Mouse (Mus musculus) testis, postnatal 10 days (tissue): ENCODE results near the gene Fcrl1.
"Not testable (repeated sequence)": the region's sequence is repeated elsewhere in the genome, so short reads cannot be mapped to it uniquely, and the experiment has no call there.

Experiments used
- DNase-seq: peaks from one replicate; pipeline ENCODE4 v3.0.0; 2021; ENCODE audit warnings: low spot score

The Fcrl1 gene

GRCm38 (mm10) chr3:87376195-87377165 lies at the start of gene Fcrl1:
Fcrl1 (plus strand) TSS chr3:87376387.
- no peak for DNase-seq

DNA sequence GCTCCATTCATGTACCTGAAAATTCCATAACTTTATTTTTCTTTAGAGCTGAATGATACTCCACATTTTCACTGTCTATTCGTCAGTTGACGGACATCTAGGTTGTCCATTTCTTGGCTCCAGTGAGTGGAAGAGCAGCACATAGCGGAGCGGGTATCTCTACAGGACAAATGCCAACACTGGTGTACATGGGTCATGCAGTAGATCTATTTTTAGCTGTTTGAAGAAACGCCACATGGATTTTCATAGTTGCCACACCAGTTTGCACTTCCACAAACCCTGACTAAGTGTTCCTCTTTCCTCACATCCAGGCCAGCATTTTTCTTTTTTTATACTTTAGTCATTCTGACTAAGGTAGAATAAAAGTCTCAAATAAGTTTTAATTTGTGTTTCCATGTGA lies 38.3 kb upstream of the Fcrl1 start:
- DNase-seq: no peak

- not testable (repeated sequence) for DNase-seq
These were observed 25.2 kb upstream of the Fcrl1 start for GRCm38 (mm10) chr3:87350992-87351391.

GRCm38 (mm10) chr3:87357581-87357980 lies 18.6 kb upstream of the Fcrl1 start, which contains the start of gene Cd5l:
Cd5l (plus strand) TSS chr3:87357881.
- no peak for DNase-seq

- no peak for DNase-seq
These were observed 17.0 kb upstream of the Fcrl1 start for GRCm38 (mm10) chr3:87359215-87359614.

GRCm38 (mm10) chr3:87360466-87360865 lies 15.7 kb upstream of the Fcrl1 start:
- no peak for DNase-seq

- no peak for DNase-seq
These were observed 10.5 kb upstream of the Fcrl1 start for GRCm38 (mm10) chr3:87365691-87366090.

GRCm38 (mm10) chr3:87367511-87367910 lies 8.7 kb upstream of the Fcrl1 start:
- no peak for DNase-seq

DNA sequence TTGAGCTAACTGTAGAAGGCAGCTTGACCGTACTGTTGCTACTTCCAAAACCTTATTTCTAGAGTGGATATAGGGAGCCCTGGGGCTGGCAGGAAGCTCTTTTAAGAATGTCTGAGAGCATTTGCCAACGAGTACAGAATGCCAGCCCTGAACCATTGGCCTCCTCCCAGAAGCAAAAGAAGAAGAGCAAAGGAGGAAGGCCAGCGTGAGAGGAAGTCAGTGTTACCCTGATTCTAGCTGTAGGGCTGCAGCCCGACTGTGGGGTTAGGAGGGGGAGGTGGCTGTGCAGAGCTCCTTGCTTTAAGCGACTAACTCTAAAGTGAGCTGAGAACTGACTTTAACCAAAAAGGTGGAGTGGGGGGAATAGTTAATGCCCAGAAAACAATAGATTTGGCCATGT lies 7.0 kb upstream of the Fcrl1 start:
- DNase-seq: no peak

DNA sequence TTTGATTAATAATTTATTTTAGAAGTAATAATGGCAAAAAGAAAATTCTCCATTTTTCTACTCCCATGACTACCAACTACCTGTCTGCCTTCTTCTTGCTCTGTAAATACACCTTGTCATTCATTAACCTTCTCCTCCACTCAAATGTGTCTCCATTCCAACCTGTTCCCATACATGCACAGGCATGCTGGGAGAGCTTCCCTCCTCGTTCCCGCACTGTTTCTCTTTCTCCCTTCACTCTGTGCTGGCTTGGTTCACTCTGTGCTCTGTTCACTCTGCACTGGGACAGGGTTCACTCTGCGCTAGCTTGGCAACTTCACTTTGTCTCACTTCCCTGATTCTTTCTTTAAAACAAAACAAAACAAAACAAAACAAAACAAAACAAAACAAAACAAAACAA lies 1.0 kb downstream of the Fcrl1 start:
- DNase-seq: no peak

DNA sequence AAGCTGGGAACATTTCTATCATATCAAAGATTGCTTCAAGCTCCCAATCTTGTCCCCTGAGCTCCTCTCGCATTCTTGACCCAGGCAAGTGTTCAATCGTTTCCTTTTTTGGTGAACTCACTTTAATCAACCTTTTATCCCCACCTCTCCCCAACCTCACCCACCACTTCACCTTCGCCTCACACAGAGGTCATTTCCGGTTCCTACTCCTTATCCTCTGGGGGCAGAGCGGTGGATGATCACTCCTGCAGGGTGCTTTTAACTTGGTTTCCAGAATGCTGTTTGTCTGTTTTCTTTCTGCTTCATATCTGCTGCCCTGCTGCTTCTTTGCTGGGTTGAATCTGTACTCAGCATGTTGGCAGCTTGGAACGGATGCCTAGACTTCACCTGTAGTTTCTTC lies 1.5 kb downstream of the Fcrl1 start:
- DNase-seq: no peak

GRCm38 (mm10) chr3:87379641-87380315 lies 3.6 kb downstream of the Fcrl1 start:
- not testable (repeated sequence) for DNase-seq

GRCm38 (mm10) chr3:87381806-87382712 lies 5.9 kb downstream of the Fcrl1 start:
- DNase-seq: no peak

GRCm38 (mm10) chr3:87383308-87383707 lies 7.1 kb downstream of the Fcrl1 start:
- no peak for DNase-seq

DNA sequence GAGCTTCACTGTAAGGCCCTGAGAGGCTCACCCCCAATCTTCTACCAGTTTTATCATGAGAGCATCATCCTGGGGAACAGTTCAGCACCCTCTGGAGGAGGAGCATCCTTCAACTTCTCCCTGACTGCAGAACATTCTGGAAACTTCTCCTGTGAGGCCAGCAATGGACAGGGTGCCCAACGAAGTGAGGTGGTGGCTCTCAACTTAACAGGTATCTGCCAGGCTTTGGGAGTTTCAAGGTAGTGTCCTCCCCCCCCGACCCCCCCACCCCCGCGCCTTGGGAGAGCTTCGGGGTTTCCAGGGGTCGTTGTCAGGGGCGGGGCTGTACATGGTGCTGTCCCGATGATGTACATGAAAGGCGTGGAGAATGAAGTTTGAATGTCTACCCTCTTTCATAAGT lies 8.9 kb downstream of the Fcrl1 start:
- DNase-seq: no peak

GRCm38 (mm10) chr3:87390935-87391334 lies 14.7 kb downstream of the Fcrl1 start:
- DNase-seq: no peak

GRCm38 (mm10) chr3:87398809-87399208 lies 22.6 kb downstream of the Fcrl1 start:
- DNase-seq: no peak

DNA sequence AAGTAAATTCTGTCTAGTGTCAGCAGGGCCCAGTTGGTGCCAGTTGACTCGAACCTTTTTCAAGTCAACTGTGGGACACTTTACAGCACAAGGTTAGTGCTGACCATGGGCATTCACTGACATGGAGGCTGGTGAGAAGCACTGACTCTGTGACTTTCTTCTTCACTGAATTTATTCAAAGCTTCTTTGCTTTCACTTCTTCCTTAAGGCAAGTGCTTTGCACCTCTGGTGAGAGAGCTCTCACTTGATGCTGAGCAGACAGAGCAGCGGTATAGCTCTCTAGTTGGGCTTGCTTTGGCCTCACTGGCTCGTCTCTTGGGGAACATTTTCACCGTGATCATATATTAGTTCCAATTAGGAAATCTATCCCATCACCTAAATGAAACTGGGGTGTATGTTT lies 23.7 kb downstream of the Fcrl1 start:
- DNase-seq: no peak

GRCm38 (mm10) chr3:87401321-87401720 lies 25.1 kb downstream of the Fcrl1 start:
- no peak for DNase-seq

- DNase-seq: no peak
These were observed 32.0 kb downstream of the Fcrl1 start for GRCm38 (mm10) chr3:87408171-87408570.

- no peak for DNase-seq
These were observed 33.2 kb downstream of the Fcrl1 start for GRCm38 (mm10) chr3:87409196-87409935.
